Mouse (Mus musculus): ENCODE measurements around the gene Myo5a.

- TF ChIP-seq CTCF (IDR thresholded peaks at IDR 0.05; ENCODE audit: extremely low read depth, insufficient read depth, insufficient read length, insufficient replicate concordance): no peak
- TF ChIP-seq POLR2A (IDR thresholded peaks at IDR 0.05; ENCODE audit: low read depth, low read length): no peak
These were observed 173.1 kb downstream of the Myo5a start for GRCm38 (mm10) chr9:75243730-75244406.

Measured in spleen, adult 2 months (tissue).